Mouse (Mus musculus): ENCODE measurements around the gene Olfr675.
"Not testable (repeated sequence)": the region's sequence is repeated elsewhere in the genome, so short reads cannot be mapped to it uniquely, and the experiment has no call there.

The Olfr675 gene

DNA sequence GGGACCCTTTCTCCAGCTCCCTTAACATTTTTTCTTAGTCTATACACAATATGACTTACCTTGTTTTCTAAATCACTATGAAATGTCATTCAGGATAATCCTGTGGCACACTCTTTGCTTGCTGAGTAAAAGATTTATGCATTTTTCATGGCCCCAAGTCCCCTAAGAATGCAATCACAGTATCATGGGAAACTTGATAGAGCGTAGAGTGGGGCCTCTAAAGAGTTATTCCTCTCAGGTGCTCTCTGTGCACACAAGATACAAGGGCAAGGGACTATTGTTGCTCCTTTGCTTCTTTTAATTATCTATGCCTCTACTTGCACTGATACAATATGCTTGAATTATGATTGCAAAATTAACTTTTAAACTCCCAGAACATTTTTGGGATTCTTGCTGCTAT lies at the start of gene Olfr675:
Gene Olfr675, minus strand, starts transcription at position 101 of the 400 bp plus-strand sequence.
- no peak for DNase-seq

DNA sequence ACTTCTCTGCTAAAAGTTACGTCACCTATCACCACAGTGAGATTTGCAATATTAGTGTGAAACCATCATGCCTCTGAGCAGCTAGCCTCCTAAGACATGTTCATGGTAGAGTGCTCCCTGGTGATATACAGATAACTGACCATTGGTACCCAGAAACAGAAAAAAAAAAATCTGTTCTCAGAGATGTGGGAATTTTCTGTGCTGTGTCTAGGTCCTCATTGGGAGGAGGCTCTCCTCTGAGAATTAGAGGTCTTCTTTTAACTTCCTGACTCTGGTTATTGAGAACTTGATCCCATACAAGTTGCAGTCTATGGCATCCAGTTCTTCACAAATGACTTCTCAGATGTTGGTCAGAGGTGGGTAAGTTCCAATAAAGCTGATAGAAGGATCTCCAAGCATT lies 35.9 kb upstream of the Olfr675 start, which contains the start of gene Olfr678:
Gene Olfr678, plus strand, starts transcription at position 301 of the 400 bp plus-strand sequence.
- no peak for DNase-seq

DNA sequence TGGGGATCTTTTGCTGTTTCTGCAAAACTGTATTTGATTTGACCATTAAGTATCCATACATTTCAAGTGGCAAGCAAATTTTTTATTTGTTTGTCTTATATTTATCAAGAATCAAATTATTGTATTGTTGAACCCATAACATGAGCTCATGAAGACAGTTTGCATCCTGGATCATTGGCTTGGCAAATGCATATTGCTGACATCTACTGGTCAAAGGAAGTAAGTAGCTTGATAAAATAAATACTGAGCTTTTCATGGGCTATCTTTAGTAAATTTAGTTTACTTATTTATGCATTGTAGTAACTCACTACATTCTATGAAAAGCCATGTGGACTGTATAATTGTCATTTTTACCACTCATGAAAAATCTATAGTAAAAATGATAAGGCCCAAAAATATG lies 30.7 kb upstream of the Olfr675 start:
- no peak for DNase-seq

DNA sequence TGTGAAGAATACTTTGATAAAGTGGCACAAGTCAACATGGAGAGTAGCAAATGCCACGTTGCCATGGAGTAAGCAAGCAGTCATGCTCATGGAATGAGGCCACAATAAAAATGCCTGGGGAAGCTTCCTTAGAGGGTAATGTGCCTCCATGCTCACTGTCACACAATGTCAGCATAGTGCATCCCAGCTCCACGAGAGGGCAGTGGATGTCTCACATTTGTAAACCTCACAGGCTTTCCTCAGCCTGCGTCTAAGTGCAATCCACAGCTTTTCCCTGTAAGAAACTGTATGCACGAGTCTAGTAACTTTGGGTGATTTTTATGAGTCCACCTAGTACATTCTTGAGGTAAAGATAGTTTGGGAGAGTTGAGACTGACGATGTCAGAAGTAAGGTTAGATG lies 5.6 kb upstream of the Olfr675 start:
- DNase-seq, result not testable (repeated sequence)

DNA sequence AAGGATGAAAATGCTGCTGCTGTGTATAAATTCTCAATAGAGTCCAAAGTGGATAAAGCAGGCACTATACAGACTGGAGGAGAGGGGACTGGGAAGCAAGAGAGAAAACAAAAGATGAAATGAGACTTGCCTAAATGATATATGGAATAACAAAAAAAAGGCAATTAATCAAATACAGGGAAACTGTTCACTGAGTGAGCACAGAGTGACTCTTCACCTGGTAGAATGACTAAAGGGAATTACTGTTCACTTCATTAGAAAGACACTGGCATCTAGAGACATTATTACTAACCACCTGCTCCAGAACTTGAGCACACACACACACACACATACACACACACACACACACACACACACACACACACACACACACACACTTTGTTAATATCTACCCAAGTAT lies 4.1 kb upstream of the Olfr675 start, which contains the start of gene Olfr676:
Gene Olfr676, plus strand, starts transcription at position 301 of the 400 bp plus-strand sequence.
- no peak for DNase-seq

DNA sequence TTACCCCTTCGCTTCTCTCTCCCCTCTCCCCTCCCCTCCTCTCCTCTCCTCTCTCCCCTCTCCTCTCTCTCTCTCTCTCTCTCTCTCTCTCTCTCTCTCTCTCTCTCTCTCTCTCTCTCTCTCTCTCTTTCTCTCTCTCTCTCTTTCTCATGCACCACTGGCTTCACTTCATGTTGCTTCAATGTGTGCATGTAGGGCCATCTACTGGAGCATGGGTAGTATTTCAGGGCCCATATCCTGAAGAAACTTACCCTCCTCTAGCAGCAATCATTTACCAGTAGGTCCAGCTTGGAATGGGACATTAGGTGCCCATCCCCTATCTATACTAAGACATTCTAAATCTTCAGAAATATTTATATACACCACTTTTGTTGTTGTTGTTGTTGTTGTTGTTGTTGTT lies 5.7 kb downstream of the Olfr675 start:
- DNase-seq, result no peak

DNA sequence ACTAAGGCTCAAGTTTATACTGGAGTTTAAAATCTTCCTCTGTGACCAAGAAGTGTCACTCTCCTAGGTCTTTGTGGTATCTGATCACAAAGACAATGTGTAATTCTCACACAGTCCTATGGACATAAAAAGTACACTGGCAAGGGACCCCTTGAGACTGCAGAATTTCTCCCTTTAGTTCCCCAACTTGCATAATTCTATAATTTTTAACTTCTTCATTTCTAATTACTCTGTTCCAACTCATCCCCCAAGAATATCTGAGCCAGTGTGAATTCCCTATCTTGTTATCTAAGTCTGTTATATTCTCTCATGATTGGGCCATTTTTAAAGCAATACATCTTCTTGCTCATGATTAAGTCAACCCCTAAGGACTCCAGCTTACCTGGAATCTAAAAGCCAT lies 26.3 kb downstream of the Olfr675 start, which contains the start of gene Olfr672:
Gene Olfr672, minus strand, starts transcription at position 101 of the 400 bp plus-strand sequence.
- DNase-seq, result no peak

DNA sequence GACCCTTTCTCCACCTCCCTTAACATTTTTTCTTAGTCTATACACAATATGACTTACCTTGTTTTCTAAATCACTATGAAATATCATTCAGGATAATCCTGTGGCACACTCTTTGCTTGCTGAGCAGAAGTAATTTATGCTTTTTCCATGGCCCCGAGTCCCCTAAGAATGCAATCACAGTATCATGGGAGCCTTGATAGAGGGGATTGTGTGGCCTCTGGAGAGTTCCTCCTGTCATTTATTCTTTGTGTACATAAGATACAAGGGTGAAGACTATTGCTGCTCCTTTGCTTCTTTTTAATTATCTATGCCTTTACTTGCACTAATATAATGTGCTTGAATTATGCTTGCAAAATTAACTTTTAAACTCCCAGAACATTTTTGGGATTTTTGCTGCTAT lies 49.2 kb downstream of the Olfr675 start, which contains the start of gene Olfr671:
Gene Olfr671, minus strand, starts transcription at position 101 of the 400 bp plus-strand sequence.
- DNase-seq, result no peak

DNA sequence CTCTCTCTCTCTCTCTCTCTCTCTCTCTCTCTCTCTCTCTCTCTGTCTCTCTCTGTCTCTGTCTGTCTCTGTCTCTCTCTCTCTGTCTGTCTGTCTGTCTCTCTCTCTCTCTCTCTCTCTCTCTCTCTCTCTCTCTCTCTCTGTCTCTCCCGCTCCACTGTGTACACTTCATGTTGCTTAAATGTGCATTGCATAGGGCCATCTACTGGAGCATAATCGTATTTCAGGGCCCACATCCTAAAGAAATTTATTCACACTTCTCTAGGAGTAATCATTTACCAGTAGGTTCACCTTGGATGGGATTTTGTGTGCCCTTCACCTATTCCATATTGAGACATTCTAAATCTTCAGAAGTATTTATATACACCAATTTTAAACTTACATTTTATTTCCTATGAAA lies 55.8 kb downstream of the Olfr675 start:
- DNase-seq, result not testable (repeated sequence)
